Mouse (Mus musculus) testis, adult 10 weeks (tissue): ENCODE results near the gene Khsrp. TPM values are rescaled to one million over a fixed set of nuclear protein-coding genes. Genes with fewer than 3 reads are reported as not detected.

Experiments
- polyA plus RNA-seq: library from polyadenylated mRNA; stranded (reverse); fragments of 350-450 nt; fragmentation: Illumina TruSeq; extraction: RNeasy Lipid Tissue Mini Kit (QIAGEN cat#74804); gene quantifications from one replicate; pipeline ENCODE4 v1.2.3, GENCODE M21; 2014; ENCODE audit warnings: low read depth, low replicate concordance

The Khsrp gene
- polyA plus RNA-seq, result 6.2 TPM

DNA sequence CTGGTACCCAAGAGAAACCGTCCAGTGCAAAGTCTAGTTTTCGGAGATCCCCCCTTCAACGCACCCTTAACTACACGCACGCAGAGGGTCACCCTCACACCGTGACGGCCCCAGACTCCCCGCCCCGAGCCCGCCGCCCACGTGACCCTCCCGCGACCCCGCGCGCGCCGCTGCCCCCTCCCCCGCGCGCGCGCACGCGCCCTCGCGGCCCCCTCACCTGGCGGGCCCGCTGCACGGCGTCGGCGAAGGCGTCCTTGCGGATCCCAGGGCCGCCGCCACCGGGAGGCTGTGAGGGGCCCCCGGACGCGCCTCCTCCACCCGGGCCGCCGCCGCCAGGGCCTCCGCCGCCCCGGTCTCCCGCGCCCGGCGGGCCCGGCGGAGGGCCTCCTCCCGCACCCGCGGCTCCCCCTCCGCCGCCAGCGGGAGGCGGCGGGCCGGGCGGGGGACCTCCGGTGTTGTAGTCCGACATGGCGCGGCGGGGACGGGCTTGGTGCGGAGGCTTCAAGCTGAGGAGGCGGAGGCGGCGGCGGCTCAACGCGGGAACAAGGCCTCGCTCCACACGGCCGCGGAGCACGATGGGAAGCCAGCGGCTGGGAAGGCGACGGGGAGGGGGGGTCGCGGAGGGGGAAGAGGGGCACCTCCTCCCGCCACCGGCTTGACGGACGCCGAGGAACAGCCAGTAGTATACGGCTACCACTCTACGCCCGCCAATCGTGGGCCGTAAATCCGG lies at the start of gene Khsrp:
TSS of gene Khsrp (minus strand) at position 592 of the 730 bp plus-strand sequence.

DNA sequence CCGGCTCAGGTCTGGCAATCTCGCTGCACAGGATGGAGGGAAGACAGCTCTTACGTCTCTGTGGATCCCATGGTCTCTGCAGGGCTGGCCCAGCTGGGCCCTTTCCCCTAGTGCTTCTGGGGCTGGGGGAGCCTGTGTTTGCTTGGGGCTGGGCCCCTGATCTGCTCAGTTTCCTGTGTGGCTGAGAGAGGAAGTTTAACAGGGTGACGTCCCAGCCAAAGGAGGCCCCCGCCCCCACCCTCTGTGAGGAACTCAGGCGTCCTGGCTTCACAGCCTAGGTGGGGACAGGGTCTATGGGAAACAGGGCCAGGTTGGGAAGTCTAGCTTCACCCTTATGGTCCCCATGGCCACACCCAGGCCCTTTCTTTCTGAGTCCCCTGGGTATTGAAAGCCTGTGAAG lies 47.0 kb upstream of the Khsrp start, which contains the start of gene Dennd1c:
TSS of gene Dennd1c (minus strand) at position 179 of the 400 bp plus-strand sequence.

DNA sequence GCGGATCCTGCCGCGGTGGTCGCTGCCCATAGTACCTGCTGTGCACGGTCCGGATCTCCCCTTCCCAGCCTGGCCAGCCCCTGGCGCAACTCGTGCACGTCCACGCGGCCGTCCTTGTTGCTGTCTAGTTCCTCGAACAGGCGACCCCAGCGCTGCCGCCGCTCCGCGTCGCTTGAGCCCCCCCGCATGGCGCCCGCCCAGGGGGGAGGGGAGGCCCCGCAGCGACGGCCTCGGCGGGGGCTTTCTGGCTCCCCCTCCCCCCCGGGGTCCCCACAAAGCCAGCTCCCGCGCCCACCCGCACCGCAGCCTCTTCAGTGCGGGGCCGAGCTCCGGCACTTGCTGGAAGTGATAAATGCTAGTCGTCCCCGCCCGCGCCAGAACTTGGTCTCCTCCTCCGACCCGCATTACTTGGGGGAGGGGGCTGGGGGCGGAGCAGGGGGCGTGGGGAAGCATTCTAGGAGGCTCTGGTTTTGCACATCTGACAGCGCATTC lies 28.2 kb upstream of the Khsrp start, which contains the start of gene Slc25a23:
TSS of gene Slc25a23 (minus strand) at position 378 of the 492 bp plus-strand sequence.

DNA sequence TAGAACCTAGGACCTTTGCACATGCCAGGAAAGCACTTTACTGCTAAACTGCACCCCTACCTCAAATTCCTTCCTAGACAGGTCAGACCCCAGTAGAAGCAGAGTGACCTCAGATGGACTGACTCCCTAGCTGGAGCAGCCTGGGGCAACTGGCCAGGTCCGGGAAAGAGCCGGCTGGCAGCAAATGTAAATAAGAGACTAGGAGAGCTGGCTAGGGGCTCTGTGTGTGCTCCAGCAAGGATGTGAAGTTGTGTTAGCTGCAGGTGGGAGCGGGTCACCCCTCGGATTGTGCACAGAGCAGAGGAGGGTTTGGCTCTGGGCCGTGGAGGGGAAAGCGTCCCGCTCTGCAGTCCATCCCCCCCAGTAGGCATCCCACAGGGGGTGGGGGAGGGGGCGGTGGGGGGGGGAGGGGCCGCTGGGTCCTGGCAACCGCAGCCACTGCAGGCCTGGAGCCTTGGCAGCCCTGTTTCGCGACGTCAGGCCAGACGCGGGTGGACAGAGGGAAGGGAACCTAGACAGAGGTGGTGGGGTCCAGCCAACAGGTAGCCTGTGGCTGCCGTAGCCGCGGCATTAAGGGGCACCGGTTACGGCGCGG lies 27.7 kb upstream of the Khsrp start, which contains the start of gene Crb3:
TSS of gene Crb3 (plus strand) at position 215 of the 595 bp plus-strand sequence.

DNA sequence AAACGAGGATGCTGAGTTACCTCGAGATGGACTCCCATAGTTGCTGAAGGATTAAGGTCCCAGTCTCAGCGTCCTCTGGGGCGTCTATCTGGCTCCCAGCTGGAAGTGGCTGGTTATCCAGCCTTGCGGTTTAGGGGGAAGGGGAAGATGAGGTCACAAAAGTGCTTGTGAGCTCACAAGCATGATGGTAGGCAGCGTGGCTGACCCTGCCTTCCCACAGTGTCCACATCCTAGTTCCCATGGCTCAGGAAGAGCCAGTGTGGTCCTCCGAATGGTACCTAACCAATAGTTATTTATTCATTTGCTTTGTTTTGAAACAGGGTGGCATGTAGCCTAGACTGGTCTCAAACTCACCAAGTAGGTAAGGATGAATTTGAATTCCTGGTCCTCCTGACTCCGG lies 10.2 kb upstream of the Khsrp start, which contains the start of gene Slc25a41:
TSS of gene Slc25a41 (minus strand) at position 101 of the 400 bp plus-strand sequence.

DNA sequence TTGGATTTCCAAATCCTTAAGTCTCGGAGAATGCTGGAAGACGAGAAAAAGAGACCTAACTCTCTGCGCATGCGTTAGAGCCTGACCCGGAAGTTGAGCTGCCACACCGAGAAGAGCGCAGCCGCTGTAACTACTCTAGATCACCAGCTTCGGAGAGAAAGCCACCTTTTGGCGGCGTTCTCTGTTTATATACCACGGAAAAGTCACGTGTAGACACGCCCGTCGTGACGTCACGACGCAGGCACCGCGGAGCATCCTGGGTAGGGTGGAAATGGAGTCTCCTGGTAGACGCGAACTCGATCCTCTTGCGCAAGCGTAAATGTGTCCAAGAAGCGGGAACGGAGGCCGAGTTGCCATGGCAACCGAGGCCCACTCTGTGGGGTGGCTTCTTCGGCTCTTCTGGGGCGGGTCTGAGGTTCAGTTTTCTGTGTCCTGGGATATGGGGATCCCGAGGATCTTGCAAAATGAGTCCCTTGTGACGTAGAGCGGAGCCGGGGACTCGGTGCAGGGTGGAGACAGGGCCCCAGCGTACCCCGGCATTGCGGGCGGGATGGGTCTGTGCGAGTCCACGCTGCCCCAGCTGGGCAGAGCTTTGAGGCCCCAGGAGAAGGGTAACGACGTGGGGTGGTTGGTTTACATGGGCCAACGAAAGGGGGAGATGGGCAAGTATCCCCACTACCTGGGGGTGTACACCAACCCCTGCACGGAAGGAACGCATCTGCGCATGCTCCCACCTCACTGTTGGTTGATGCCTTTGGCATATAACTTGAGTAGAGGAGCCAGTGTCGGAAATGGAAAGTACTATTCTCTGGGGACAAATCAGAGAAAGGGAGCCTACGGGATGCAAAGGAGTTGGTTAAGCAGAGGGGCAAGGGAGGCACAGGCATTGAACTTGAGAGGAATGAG lies 19.8 kb downstream of the Khsrp start, which contains the start of the genes Gtf2f1 and Gm17949:
TSS of gene Gtf2f1 (minus strand) at position 53 of the 906 bp plus-strand sequence.
TSS of gene Gm17949 (plus strand) at position 234 of the 906 bp plus-strand sequence.

DNA sequence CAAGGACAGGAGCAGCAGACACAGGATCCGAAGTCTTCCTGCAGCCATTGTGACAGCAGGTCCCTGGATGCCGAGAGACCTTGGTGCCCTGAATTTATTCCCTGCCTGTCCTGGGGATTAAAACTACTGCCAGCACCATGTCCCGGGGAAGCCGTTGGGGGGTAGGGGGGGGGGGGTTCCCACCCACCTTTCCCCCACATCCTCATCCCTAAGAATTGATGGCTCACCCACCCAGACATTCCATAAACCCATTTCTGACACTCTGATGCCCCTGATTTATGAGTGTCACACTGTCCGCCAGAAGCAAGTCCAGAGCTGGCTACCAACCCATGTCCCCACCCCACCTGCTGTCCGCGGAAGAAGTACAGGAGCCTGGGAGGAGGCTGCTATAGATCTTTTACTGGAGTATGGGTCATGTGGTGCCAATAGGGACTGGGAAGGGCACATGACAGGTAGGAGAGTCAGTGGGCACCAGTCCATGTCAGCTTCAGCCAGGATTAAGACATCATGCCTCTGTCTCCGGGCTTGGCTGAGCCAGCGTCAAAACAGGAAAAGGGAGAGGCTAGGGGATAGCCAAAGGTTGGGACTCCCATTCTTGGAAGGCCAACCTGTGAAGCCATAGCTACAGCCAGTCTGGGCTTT lies 31.2 kb downstream of the Khsrp start, which contains the start of gene Pspn:
TSS of gene Pspn (minus strand) at position 51 of the 642 bp plus-strand sequence.

DNA sequence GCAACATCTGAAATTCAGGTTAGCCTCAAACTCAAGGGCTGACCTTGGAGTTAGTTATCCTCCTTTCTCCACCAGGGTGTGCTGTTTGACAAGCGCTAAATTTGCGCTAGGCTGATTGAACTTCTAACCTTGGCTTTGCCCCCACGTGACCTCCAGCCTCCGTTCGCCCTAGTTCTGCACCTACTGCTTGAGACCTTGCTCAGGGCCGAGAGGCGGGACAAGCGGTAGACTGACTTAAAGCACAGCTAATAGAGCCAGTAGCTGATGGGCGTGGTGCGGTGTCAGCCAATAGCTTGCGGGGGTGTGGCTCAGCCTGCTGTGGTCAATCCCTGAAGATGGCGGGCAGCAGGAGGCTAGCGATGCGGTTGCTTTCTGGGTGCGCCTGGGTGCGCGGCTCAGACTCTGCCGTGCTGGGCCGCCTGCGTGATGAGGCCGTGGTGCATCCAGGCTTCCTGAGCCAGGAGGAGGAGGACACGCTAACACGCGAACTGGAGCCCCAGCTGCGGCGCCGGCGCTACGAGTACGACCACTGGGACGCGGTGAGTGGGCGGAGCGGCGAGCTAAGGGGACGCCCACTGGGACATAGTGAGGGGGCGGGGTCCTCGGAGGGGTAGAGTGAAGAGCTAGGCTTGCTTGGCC lies 34.2 kb downstream of the Khsrp start, which contains the start of gene Alkbh7:
TSS of gene Alkbh7 (plus strand) at position 311 of the 639 bp plus-strand sequence.

DNA sequence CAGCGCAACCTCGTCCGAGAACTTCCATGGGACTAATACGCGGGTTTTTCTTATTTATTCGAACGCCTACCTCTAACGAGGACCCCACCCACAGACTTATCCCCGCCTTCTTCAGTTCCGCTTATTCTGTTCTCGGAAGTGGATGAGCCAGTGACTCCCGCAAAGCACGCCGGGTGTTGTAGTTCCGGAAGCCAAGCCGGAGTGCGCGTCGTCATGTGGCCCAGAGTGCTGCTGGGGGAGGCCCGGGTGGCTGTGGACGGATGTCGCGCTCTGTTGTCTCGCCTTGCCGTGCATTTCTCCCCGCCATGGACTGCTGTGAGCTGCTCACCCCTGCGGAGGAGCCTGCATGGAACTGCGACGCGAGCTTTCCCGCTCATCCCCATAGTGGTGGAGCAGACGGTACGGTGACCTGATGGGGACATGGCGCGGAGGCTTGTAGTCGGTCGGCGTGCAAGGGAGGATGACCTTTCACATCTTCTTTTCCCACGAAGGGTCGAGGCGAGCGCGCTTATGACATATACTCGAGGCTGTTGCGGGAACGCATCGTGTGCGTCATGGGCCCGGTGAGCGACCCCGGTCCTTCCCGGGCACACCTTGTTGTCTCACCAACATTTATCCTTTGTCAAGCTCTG lies 41.1 kb downstream of the Khsrp start, which contains the start of gene Clpp:
TSS of gene Clpp (plus strand) at position 191 of the 632 bp plus-strand sequence.

DNA sequence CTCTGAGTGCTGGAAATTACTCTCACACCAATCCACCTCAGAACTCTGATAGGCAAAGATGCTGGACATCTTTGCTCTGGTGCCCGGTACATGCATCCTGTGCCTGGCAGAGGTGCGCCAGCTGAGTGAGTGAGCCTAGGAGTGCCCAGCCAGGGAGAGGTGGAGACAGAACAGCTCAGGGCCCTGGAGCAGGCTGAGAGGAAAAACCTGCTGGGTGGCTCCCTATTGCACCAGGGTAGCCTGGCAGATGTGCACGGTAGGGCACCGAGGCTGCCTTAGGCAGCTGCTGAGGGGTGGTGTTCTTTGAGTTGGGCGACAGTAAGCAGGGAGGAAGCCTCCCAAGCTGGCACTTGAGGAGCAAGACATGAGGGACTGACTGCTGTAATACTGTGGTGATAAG lies 49.3 kb downstream of the Khsrp start, which contains the start of gene Acer1:
TSS of gene Acer1 (minus strand) at position 114 of the 400 bp plus-strand sequence.

Other genes with a start within 250 kb of the Khsrp start
- 13.6 TPM for gene Rfx2, start 200.5 kb downstream of the Khsrp start, polyA plus RNA-seq
- 42.7 TPM for gene Acsbg2, start 157.1 kb downstream of the Khsrp start, polyA plus RNA-seq
- 44.1 TPM for gene 1700061G19Rik, start 156.0 kb downstream of the Khsrp start, polyA plus RNA-seq
- 1.9 TPM for gene Mllt1, start 96.1 kb downstream of the Khsrp start, polyA plus RNA-seq
- not detected for gene Acer1, start 49.4 kb downstream of the Khsrp start, polyA plus RNA-seq
- gene Clpp, start 41.2 kb downstream of the Khsrp start, polyA plus RNA-seq, result 0.98 TPM
- gene Alkbh7, start 34.2 kb downstream of the Khsrp start, polyA plus RNA-seq, result 2.4 TPM
- gene Pspn, start 31.5 kb downstream of the Khsrp start, polyA plus RNA-seq, result not detected
- 22.5 TPM for gene Gtf2f1, start 20.2 kb downstream of the Khsrp start, polyA plus RNA-seq
- gene Gm17949, start 20.1 kb downstream of the Khsrp start, polyA plus RNA-seq, result 1.6 TPM
- gene Slc25a41, start 10.1 kb upstream of the Khsrp start, polyA plus RNA-seq, result 3.7 TPM
- 0.41 TPM for gene Crb3, start 27.6 kb upstream of the Khsrp start, polyA plus RNA-seq
- 2.7 TPM for gene Slc25a23, start 28.3 kb upstream of the Khsrp start, polyA plus RNA-seq
- gene Dennd1c, start 47.0 kb upstream of the Khsrp start, polyA plus RNA-seq, result not detected
- gene Tubb4a, start 56.3 kb upstream of the Khsrp start, polyA plus RNA-seq, result not detected
- gene Tnfsf9, start 73.8 kb upstream of the Khsrp start, polyA plus RNA-seq, result not detected
- not detected for gene Cd70, start 118.3 kb upstream of the Khsrp start, polyA plus RNA-seq
- not detected for gene Tnfsf14, start 162.7 kb upstream of the Khsrp start, polyA plus RNA-seq
- 10.5 TPM for gene C3, start 196.6 kb upstream of the Khsrp start, polyA plus RNA-seq
- 2.2 TPM for gene Gpr108, start 216.9 kb upstream of the Khsrp start, polyA plus RNA-seq
- 0.85 TPM for gene Trip10, start 217.9 kb upstream of the Khsrp start, polyA plus RNA-seq
- 3.2 TPM for gene Vav1, start 247.6 kb upstream of the Khsrp start, polyA plus RNA-seq